Mouse (Mus musculus): Measurements from ENCODE around the gene Ilk.

DNA sequence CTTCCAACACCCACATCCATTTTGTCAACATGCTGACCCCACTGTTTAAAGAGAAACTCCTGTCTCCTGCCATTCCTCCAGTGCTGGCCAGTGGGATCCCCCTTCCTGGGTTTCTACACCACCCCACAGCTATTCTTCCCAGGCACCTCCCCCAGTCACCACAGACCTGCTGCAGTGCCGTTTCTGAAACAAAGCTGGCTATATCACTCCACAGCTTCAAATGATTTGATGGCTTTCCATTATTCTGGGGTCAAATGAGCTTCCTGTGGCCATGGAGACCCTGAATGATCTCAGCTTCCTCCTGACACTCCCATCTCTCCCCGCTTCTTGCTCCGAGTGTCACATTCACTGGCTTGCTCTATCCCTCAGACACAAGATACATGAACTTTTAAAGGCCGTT lies 48.2 kb downstream of the Ilk start:
- no peak for TF ChIP-seq CTCF (IDR thresholded peaks at IDR 0.05; ENCODE audit: low read depth)
- no peak for TF ChIP-seq EP300 (IDR thresholded peaks at IDR 0.05; ENCODE audit: low read depth)

Measured in liver, postnatal 0 days (tissue).